Mouse (Mus musculus) erythroblast, embryonic 14.5 days (primary cell): ENCODE data around the gene Shroom2.

ENCODE experiments used
- GATA1 ChIP-seq: IDR thresholded peaks from 2 replicates; pipeline ENCODE4 v1.6.1; 2012; ENCODE audit warnings: low read length, inconsistent platforms, mixed read lengths
- TAL1 ChIP-seq: IDR thresholded peaks from 3 replicates; pipeline ENCODE4 v1.6.1; 2012; ENCODE audit warnings: low read length, inconsistent platforms, mixed read lengths

DNA sequence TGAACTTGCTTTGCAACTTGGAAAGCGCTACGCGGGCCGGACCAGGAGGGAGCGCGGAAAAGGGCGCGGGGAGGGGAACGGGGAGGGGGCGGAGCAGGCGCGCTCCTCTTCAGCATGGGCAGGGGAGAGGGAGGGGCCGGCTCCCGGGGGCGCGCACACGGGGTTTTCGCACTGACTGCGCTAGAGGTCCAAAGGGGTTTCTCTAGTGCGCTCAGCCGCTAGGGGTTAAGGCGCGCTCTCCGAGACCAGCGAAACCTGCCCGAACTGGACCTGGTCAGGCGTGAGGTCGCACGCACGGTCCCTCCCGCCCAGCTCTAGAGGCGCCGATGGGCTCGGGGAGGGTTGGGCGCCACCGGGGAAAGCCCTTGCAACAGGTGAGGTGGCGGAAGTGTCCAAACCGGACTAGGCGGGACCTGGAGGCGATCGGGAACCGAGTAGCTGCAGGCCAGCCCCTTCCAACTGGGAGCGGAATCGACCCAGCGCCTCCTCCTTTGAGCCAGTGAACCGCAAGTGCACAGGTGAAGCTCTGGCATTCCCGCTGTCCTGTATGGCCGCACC, 414 bp upstream of the Shroom2 start:
- TF ChIP-seq GATA1 (no peak), TAL1 (no peak)
